Mouse (Mus musculus) heart, embryonic 12.5 days (tissue): ENCODE data around the gene Atp6v1a. TPM values are rescaled to one million over a fixed set of nuclear protein-coding genes. Genes with fewer than 3 reads are reported as not detected.

Source experiments
- ATAC-seq: fragments of 200-750 bp; cut with Nextera tagmentation; 2 replicates; pipeline ENCODE4 v1.8.0; 2017; ENCODE audit warnings: moderate TSS enrichment, moderate library complexity; ENCODE audit not compliant: insufficient number of reproducible peaks, low FRiP score
- H3K27ac ChIP-seq: fragments of 300-500 bp; sonication (generic); 2 replicates; pipeline ENCODE4 v1.5.1; 2016; ENCODE audit warnings: mild to moderate bottlenecking, moderate library complexity; ENCODE audit not compliant: poor library complexity, severe bottlenecking
- H3K27me3 ChIP-seq: fragments of 300-500 bp; sonication (generic); replicated peaks from 2 replicates; pipeline ENCODE4 v1.6.1; 2016; ENCODE audit warnings: mild to moderate bottlenecking, moderate library complexity
- H3K36me3 ChIP-seq: fragments of 300-500 bp; sonication (generic); 2 replicates; pipeline ENCODE4 v1.6.1; 2016; ENCODE audit warnings: mild to moderate bottlenecking, moderate library complexity
- H3K4me1 ChIP-seq: fragments of 300-500 bp; sonication (generic); replicated peaks from 2 replicates; pipeline ENCODE4 v1.6.1; 2016; ENCODE audit warnings: mild to moderate bottlenecking
- H3K4me2 ChIP-seq: fragments of 300-500 bp; sonication (generic); 2 replicates; pipeline ENCODE4 v1.6.1; 2016; ENCODE audit warnings: mild to moderate bottlenecking, moderate library complexity
- H3K4me3 ChIP-seq: fragments of 300-500 bp; sonication (generic); 2 replicates; pipeline ENCODE4 v1.5.1; 2016; ENCODE audit warnings: mild to moderate bottlenecking
- H3K9ac ChIP-seq: fragments of 300-500 bp; sonication (generic); 2 replicates; pipeline ENCODE4 v1.6.1; 2016; ENCODE audit warnings: mild to moderate bottlenecking, moderate library complexity
- H3K9me3 ChIP-seq: fragments of 300-500 bp; sonication (generic); replicated peaks from 2 replicates; pipeline ENCODE4 v1.6.1; 2016; ENCODE audit warnings: mild to moderate bottlenecking, moderate library complexity
- WGBS: fragments of 180-500 bp; shearing (Covaris S2); methylation state at CpG from one replicate; pipeline ENCODE4 v1.1.7; 2016; 5-methylcytosine and 5-hydroxymethylcytosine counted together
- polyA plus RNA-seq: library from polyadenylated mRNA; unstranded; fragments of >200 nt; fragmentation: Nextera tagmentation; extraction: Ambion mirVana; gene quantifications from 2 replicates; pipeline ENCODE4 v1.2.1, GENCODE M21; 2016

Atp6v1a gene
- polyA plus RNA-seq, 1 experiment from 2014 or later, result 38.3 TPM

- no peaks in the 10 kb centered on the region for H3K36me3 ChIP-seq
- under 1% methylated on average over 26 of the region's 26 CpGs for WGBS
- H3K9me3 ChIP-seq, result no peaks in the 10 kb centered on the region
- peak overlapping the region; percentile 75 for H3K4me2 ChIP-seq
- peak overlapping the region; percentile 93 for H3K27ac ChIP-seq
- H3K9ac ChIP-seq, result peak overlapping the region; percentile 95
- H3K27me3 ChIP-seq, result no peaks in the 10 kb centered on the region
- peak overlapping the region; percentile 85 for H3K4me3 ChIP-seq
- peaks cover 16% of the 10 kb centered on the region for H3K4me1 ChIP-seq
- ATAC-seq, result peak; percentile 100
These were observed 33.0 kb upstream of the Atp6v1a start for GRCm38 (mm10) chr16:44172297-44173154.

GRCm38 (mm10) chr16:44168990-44169389 lies 29.5 kb upstream of the Atp6v1a start:
- Histone ChIP-seq H3K4me2 (no peak overlapping the region), H3K9me3 (no peaks in the 10 kb centered on the region), H3K36me3 (no peaks in the 10 kb centered on the region), H3K4me3 (no peak overlapping the region), H3K4me1 (peaks cover under 1% of the 10 kb centered on the region; the same call in 1 of the 2 replicates), H3K27me3 (no peaks in the 10 kb centered on the region), H3K9ac (no peak overlapping the region), H3K27ac (no peak overlapping the region)
- 80% methylated on average over 4 of the region's 4 CpGs for WGBS
- ATAC-seq, result no peak

GRCm38 (mm10) chr16:44165182-44165581 lies 25.7 kb upstream of the Atp6v1a start:
- Histone ChIP-seq H3K27ac (0 out of 2 replicates have a peak overlapping the region, but pooled peaks have one; percentile 8), H3K4me3 (no peak overlapping the region), H3K27me3 (no peaks in the 10 kb centered on the region), H3K36me3 (no peaks in the 10 kb centered on the region), H3K4me2 (no peak overlapping the region), H3K9ac (no peak overlapping the region), H3K4me1 (no peaks in the 10 kb centered on the region), H3K9me3 (no peaks in the 10 kb centered on the region)
- ATAC-seq, result no peak
- WGBS, result 58% methylated on average over 3 of the region's 3 CpGs

- Histone ChIP-seq H3K27ac (no peak overlapping the region), H3K9ac (no peak overlapping the region), H3K36me3 (peaks cover 6% of the 10 kb centered on the region), H3K4me3 (no peak overlapping the region), H3K4me2 (no peak overlapping the region), H3K27me3 (no peaks in the 10 kb centered on the region), H3K4me1 (no peaks in the 10 kb centered on the region), H3K9me3 (no peaks in the 10 kb centered on the region)
- WGBS, result 88% methylated on average over 2 of the region's 2 CpGs
- ATAC-seq, result no peak
These were observed 24.3 kb upstream of the Atp6v1a start for GRCm38 (mm10) chr16:44163831-44164230.

- H3K27me3 ChIP-seq, result no peaks in the 10 kb centered on the region
- no peak overlapping the region for H3K4me2 ChIP-seq
- H3K9me3 ChIP-seq, result no peaks in the 10 kb centered on the region
- H3K27ac ChIP-seq, result no peak overlapping the region
- no peak for ATAC-seq
- H3K4me3 ChIP-seq, result no peak overlapping the region
- H3K9ac ChIP-seq, result no peak overlapping the region
- H3K36me3 ChIP-seq, result peaks cover 15% of the 10 kb centered on the region
- H3K4me1 ChIP-seq, result no peaks in the 10 kb centered on the region
- WGBS, result 85% methylated on average over 7 of the region's 7 CpGs
These were observed 19.8 kb upstream of the Atp6v1a start for GRCm38 (mm10) chr16:44159325-44159724.

GRCm38 (mm10) chr16:44154497-44155057 lies 15.1 kb upstream of the Atp6v1a start:
- Histone ChIP-seq H3K4me1 (no peaks in the 10 kb centered on the region), H3K9me3 (no peaks in the 10 kb centered on the region), H3K36me3 (peaks cover 12% of the 10 kb centered on the region), H3K4me2 (no peak overlapping the region), H3K27me3 (no peaks in the 10 kb centered on the region), H3K9ac (no peak overlapping the region), H3K4me3 (no peak overlapping the region), H3K27ac (no peak overlapping the region)
- 68% methylated on average over 6 of the region's 6 CpGs for WGBS
- ATAC-seq, result no peak

GRCm38 (mm10) chr16:44149002-44149767 lies 9.7 kb upstream of the Atp6v1a start:
- no peak overlapping the region for H3K9ac ChIP-seq
- no peak overlapping the region for H3K4me2 ChIP-seq
- ATAC-seq, result no peak
- no peak overlapping the region for H3K27ac ChIP-seq
- 87% methylated on average over 1 of the region's 1 CpGs for WGBS
- no peak overlapping the region for H3K4me3 ChIP-seq
- H3K27me3 ChIP-seq, result no peaks in the 10 kb centered on the region
- H3K4me1 ChIP-seq, result no peaks in the 10 kb centered on the region
- no peaks in the 10 kb centered on the region for H3K9me3 ChIP-seq
- no peaks in the 10 kb centered on the region for H3K36me3 ChIP-seq

GRCm38 (mm10) chr16:44141483-44141882 lies 2.0 kb upstream of the Atp6v1a start:
- 40% methylated on average over 6 of the region's 6 CpGs for WGBS
- ATAC-seq, result no peak
- Histone ChIP-seq H3K36me3 (no peaks in the 10 kb centered on the region), H3K4me3 (peak overlapping the region; percentile 27), H3K9ac (peak overlapping the region; percentile 58; the same call in 1 of the 2 replicates), H3K27ac (no peak overlapping the region), H3K9me3 (no peaks in the 10 kb centered on the region), H3K4me2 (peak overlapping the region; percentile 59), H3K27me3 (no peaks in the 10 kb centered on the region), H3K4me1 (peaks cover 8% of the 10 kb centered on the region)

- H3K9ac ChIP-seq, result peak overlapping the region; percentile 90
- no peaks in the 10 kb centered on the region for H3K9me3 ChIP-seq
- peaks cover 8% of the 10 kb centered on the region for H3K4me1 ChIP-seq
- ATAC-seq, result peak; percentile 78
- H3K27me3 ChIP-seq, result no peaks in the 10 kb centered on the region
- H3K4me3 ChIP-seq, result peak overlapping the region; percentile 92
- no peaks in the 10 kb centered on the region for H3K36me3 ChIP-seq
- under 1% methylated on average over 44 of the region's 44 CpGs for WGBS
- H3K4me2 ChIP-seq, result peak overlapping the region; percentile 70
- peak overlapping the region; percentile 98 for H3K27ac ChIP-seq
These were observed 782 bp upstream of the Atp6v1a start for GRCm38 (mm10) chr16:44140186-44140787.

GRCm38 (mm10) chr16:44138979-44139535 lies 448 bp downstream of the Atp6v1a start:
- Histone ChIP-seq H3K27me3 (no peaks in the 10 kb centered on the region), H3K4me1 (peaks cover 8% of the 10 kb centered on the region), H3K9ac (peak overlapping the region; percentile 84), H3K9me3 (no peaks in the 10 kb centered on the region), H3K27ac (peak overlapping the region; percentile 98), H3K4me3 (peak overlapping the region; percentile 92), H3K4me2 (peak overlapping the region; percentile 98), H3K36me3 (no peaks in the 10 kb centered on the region)
- WGBS, result 0% methylated on average over 25 of the region's 25 CpGs
- peak; percentile 88 for ATAC-seq
